Mouse (Mus musculus) brain, adult 2 months (tissue): ENCODE measurements around the gene Zfand3.

Experiments used
- DNase-seq: peaks from one replicate; pipeline ENCODE4 v3.0.0; 2011; ENCODE audit warnings: low read depth, low spot score

Gene Zfand3

GRCm38 (mm10) chr17:30222837-30223236, 218.3 kb downstream of the Zfand3 start:
- DNase-seq: no peak

DNA sequence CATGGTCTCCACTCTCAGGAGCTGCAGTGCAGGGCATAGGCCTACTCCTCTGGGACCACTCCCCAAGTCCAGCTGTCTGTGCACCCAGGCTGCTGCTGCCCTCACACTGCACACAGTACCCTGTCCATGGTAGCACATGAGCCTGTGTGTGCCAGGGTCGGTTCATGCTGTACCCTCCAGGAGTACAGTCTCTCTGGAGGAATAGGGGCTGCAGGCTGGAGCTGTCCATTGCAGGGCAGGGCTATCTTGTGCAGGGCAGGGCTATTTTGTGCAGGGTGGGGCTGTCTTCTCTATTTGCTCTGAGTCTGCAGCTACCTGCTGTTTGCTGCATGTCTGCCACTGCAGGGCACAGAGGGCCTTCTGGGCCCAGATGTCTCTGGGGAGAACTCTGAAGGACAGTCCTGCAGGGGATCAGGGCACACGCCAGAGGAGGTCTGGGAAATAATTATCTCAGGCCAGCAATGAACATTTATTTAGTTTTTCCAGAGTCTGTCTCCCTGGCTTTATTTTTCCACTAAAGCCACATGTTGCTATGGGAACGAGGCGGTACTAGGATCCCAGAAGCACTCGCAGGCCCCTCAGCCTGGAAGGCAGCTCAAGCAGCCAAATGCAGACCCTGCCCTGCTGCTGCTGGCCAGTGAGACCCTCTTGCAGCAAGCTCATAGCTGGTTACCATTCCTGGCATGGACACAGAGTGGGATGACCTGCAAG, 220.7 kb downstream of the Zfand3 start:
- no peak for DNase-seq

DNA sequence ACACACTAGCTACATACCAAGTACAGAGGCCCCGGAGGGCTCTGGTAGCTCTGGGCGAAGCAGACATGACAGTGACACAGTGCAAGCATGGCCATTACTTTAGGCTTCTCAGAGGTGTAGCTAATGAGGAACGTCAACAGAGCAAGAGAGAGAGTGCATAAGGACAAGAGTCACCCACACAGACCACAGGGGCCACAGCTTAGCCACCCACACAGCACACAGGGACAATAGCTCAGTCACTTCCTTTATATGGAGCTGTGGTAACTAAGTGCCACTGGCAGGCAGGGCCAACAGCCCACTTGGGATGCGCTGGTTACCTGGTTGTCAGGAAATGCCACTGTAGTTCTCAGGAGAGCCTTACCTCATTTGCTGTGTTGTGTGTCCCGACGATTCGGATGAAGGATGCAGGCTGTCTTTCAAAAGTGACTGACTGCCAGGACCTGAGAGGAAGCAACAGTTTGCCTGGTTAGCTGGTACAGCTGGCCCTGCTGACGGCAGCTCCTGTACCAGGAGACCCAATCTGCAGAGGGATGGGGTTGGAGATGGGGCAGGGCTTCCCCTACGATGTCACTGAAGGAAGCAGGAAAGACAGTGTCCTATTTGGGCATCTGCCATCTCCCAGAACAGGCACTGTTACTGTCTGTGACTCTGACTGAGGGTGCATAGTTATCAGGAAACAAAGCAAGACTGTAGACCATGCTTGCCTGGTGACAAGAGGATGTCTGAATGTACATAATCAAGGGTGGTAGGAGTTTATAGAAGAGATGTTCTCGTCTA, 224.1 kb downstream of the Zfand3 start:
- peak; percentile 74 for DNase-seq

GRCm38 (mm10) chr17:30230428-30230827, 225.9 kb downstream of the Zfand3 start:
- no peak for DNase-seq

- no peak for DNase-seq
Observed at GRCm38 (mm10) chr17:30231483-30231882, 226.9 kb downstream of the Zfand3 start.

DNA sequence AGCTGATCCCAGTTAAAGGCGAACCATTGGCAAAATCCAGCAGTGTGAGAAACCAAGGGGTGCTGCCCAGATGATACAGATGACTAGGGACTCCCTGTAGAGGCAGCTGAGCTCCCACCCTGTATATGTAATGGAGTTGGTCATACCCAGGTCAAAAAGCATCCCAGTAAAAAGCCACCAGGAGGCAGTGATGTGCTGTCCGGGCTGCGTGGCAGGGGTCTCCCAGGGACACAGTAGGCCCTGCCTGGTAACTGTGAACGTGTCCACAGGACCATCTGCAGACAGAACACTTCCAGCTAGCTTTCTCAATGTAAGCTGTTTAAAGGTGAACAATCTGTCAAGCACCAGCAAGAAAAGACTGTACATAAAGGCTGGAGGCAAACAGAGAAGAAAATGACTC, 228.2 kb downstream of the Zfand3 start:
- DNase-seq: no peak

DNA sequence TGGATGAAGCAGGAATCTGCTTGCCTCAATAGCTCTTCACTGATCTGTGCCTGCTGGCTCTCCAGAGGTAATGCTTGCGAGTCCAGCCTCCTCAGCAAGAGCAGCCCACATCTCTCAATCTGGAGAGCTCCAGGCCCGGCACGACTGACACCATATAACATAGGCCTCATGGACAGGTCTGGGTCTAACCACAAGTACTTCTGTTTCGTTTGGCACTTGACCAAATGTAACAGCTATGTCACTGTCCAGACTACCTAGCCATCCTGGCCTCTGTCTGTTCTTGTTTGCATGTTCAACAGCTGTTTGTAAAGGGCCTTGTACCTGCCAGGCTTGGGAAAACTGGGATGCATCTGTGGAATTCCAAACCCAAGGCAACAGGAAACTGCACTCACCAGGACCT, 230.8 kb downstream of the Zfand3 start:
- DNase-seq: no peak

DNA sequence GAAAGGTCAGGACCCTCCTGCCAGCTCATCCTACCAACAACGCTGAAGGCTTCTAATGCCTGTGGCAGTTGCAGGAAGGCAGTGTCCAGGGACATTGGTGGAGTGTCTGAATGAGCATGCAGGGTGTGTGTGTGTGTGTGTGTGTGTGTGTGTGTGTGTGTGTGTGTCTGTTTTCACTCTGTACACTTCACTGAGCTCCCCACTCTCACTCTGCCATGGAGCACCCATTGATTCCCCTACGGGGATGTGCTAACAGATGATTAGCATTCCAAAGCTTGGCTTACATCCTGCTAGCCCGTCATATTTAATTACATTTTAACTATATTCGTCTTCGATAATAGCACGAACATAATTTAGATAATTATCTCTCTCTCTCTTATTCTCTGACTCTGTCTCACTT, 232.1 kb downstream of the Zfand3 start:
- DNase-seq: no peak

GRCm38 (mm10) chr17:30237600-30237999, 233.1 kb downstream of the Zfand3 start:
- no peak for DNase-seq

DNA sequence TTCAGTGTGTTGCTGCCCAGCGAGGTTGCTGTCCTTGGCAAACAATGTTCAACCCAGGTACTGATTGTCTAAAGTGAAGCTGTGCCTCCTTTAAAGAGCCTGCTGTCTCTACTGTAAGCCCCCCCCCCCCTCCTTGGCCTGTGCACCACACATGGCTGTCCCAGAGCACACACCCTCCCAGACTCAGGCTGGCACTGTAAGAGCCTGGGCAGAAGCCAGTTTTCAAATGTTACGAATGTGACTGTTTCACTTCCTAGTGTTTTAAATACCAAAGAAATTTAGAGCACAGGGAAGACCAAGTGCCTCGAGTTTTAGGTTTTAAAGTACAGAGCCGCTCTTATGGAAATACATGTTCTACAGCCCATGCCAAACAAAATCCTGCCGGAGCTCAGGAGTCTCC, 234.9 kb downstream of the Zfand3 start:
- DNase-seq: peak; percentile 63

DNA sequence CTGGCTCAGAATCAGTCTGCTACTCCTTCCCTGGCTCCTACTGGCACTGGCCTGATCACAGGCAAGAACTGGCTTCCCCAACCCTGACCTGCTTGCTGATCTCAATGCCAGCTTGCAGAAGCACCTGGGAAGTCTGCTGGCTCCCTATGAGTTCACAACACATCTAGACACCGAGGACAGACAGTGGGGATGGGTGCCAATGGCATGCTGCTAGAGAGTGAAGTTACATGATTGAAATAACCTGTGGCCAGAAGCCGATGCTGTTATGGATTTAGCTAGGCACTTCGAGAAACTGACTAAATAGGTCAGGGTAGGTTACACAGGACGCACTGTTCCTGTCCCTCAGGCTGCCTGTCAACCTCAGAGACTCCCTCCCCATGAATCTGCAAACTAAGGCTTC, 236.1 kb downstream of the Zfand3 start:
- peak; percentile 81 for DNase-seq

- peak; percentile 60 for DNase-seq
Observed at GRCm38 (mm10) chr17:30241061-30241460, 236.5 kb downstream of the Zfand3 start.

DNA sequence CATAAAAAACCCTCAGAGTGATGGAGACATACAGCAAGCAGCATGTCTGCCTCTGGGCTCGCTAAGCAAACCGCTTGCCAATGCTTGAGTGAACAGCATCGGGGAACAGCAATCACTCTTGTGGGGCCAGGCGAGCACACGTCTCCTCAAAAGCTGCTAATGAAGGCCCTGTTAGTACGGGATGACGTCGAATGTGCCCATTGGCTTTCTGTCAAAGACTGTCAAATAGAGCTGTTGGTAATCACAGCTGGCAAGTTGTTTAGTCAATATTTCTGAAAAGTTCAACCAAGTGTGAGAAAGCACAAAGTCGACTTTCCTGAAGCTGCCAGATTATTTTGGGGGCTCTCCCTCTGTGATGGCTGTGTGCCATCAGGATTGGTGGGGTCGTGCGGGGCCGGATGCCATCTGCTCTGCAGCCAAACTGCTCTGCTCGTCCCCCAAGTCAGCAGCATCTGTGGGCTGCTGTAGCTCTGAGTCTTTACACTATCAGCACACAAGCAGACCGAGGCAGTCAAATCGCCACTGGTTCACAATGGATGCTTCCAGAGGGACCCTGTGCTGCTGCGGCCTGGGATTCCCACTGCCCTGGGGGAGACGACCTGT, 237.3 kb downstream of the Zfand3 start:
- DNase-seq: no peak

- DNase-seq: no peak
Observed at GRCm38 (mm10) chr17:30242647-30243046, 238.1 kb downstream of the Zfand3 start.

- DNase-seq: no peak
Observed at GRCm38 (mm10) chr17:30243540-30243939, 239.0 kb downstream of the Zfand3 start.

DNA sequence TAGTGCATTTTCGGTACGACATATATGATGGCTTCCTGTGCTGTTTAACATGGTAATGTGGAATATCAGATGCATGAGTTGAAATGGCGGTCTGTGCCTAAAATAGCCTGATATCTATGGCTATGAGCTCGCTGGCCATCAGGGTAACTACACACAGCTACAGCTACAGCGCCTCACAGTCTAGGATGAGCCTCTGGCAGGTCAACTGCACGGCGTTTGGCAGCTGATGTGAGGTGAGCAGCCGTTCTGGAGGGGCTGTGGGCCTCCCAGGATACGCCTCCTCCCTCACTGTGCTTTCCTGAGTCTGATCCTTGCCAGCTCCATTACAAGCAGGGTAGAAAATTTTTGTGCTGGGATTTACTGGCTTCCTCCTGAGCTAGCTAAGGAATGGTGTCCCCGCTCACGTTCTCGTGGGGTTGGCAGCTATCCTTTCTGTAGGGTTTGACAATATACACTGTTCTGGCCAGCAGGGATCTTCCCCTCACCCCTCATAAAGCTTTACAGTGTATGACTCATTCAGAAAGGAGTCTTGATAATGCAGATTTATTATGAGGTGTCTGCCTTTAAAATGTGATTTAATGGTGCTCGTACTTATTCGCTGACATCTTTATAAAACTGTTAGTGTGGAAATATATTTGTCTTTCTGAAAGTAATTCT, 240.2 kb downstream of the Zfand3 start:
- peak; percentile 44 for DNase-seq

GRCm38 (mm10) chr17:30245308-30245706, 240.8 kb downstream of the Zfand3 start:
- DNase-seq: no peak

- no peak for DNase-seq
Observed at GRCm38 (mm10) chr17:30253028-30253427, 248.5 kb downstream of the Zfand3 start.

DNA sequence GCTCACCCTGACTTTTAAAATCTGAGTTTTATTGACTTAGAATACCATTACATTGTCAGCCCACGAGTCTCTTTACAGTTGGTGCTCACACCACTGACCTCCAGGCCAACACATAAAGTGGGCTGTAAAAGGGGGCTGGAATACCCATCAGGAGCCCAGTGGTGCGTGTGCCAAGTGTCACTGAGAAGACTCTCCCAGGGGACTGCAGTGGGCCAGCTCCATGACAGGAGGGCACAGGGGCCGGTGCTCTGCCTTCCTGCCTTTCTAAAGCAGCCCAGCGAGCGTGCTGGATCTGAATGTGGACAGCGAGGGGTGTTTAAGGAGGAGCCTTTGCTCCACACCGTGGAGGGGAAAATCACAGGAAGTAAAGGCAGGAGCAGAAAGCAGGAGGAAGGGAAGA, 249.4 kb downstream of the Zfand3 start:
- DNase-seq: no peak

- DNase-seq: no peak
Observed at GRCm38 (mm10) chr17:30255928-30256560, 251.5 kb downstream of the Zfand3 start.

DNA sequence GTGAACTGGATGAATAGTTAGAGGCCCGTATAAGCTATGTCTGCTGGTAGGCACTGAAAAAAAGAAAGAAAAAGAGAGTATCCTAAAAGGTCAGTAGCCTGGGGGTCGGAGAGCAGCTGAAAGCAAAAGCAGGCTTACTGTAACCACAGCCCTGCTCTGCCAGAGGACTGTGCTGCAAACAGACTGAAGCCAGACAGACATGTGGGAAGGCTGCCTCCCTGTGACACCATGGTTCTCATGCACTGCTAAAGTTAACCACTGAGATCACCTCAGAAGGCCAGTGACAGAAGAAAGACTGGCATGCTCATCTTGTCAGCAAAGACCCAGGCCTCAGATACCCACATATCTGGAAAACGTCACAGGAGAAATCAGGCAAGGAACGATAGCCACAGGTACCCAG, 253.9 kb downstream of the Zfand3 start:
- no peak for DNase-seq

- DNase-seq: no peak
Observed at GRCm38 (mm10) chr17:30259938-30260337, 255.4 kb downstream of the Zfand3 start.
